Mouse (Mus musculus) liver, embryonic 14.5 days (tissue): ENCODE data around the gene Eya4.
A peak's percentile ranks its signal among the peaks of the same experiment; 100 is the strongest.

Source experiments
- CTCF ChIP-seq: IDR thresholded peaks from 2 replicates; pipeline ENCODE4 v1.5.1; 2016; ENCODE audit warnings: antibody characterized with exemption, low read depth, control low read depth
- EP300 ChIP-seq: IDR thresholded peaks from 2 replicates; pipeline ENCODE4 v1.6.1; 2016; ENCODE audit warnings: antibody characterized with exemption, low read depth

- TF ChIP-seq CTCF (peak; percentile 85), EP300 (no peak)
Observed at GRCm38 (mm10) chr10:23080749-23081547, 269.6 kb downstream of the Eya4 start.
